Mouse (Mus musculus): ENCODE data around the gene Zfp207. TPM values are rescaled to one million over a fixed set of nuclear protein-coding genes. Genes with fewer than 3 reads are reported as not detected.
A peak's percentile ranks its signal among the peaks of the same experiment; 100 is the strongest.
"Not testable (repeated sequence)": the region's sequence is repeated elsewhere in the genome, so short reads cannot be mapped to it uniquely, and the experiment has no call there.

Gene Zfp207
- polyA plus RNA-seq, 2 experiments: 79.3 to 106 TPM

- no peak for TF ChIP-seq CTCF (IDR thresholded peaks at IDR 0.05; ENCODE audit: low read depth)
- TF ChIP-seq EP300 (IDR thresholded peaks at IDR 0.05; ENCODE audit: low read depth): no peak
- Histone ChIP-seq H3K9ac (replicated peaks) (no peak overlapping the region), H3K27me3 (ENCODE audit: control insufficient read depth, insufficient read depth, low read length) (no peaks in the 10 kb centered on the region), H3K4me3 (ENCODE audit: insufficient read depth in 1 of 2, low read depth in 2 of 2, low read length in 2 of 2) (no peak overlapping the region), H3K27ac (no peak overlapping the region), H3K9me3 (ENCODE audit: control insufficient read depth, low read length) (no peaks in the 10 kb centered on the region), H3K4me1 (replicated peaks; ENCODE audit: control insufficient read depth in 2 of 2, insufficient read depth in 2 of 2, low read length in 1 of 2) (peaks cover 1 to 9% of the 10 kb centered on the region in 2 experiments), H3K4me2 (ENCODE audit: low read depth) (no peak overlapping the region), H3K36me3 (replicated peaks; ENCODE audit: control insufficient read depth, insufficient read depth, low read depth) (no peaks in the 10 kb centered on the region)
- 27% methylated on average over 2 of the region's 2 CpGs for WGBS (ENCODE audit: insufficient replicate concordance)
- DNase-seq (ENCODE audit: low read depth in 3 of 3, low spot score in 3 of 3) (no peak), ATAC-seq (ENCODE audit: insufficient read depth) (no peak)
Measured at GRCm38 (mm10) chr11:80424691-80425090, 41.6 kb downstream of the Zfp207 start.

- Histone ChIP-seq H3K4me1 (replicated peaks; ENCODE audit: control insufficient read depth in 2 of 2, insufficient read depth in 2 of 2, low read length in 1 of 2) (peaks cover 5 to 8% of the 10 kb centered on the region in 2 experiments), H3K36me3 (replicated peaks; ENCODE audit: control insufficient read depth, insufficient read depth, low read depth) (no peaks in the 10 kb centered on the region), H3K9me3 (ENCODE audit: control insufficient read depth, low read length) (no peaks in the 10 kb centered on the region), H3K27me3 (ENCODE audit: control insufficient read depth, insufficient read depth, low read length) (no peaks in the 10 kb centered on the region), H3K4me3 (ENCODE audit: insufficient read depth in 1 of 2, low read depth in 2 of 2, low read length in 2 of 2) (no peak overlapping the region), H3K4me2 (ENCODE audit: low read depth) (no peak overlapping the region), H3K27ac (no peak overlapping the region), H3K9ac (replicated peaks) (no peak overlapping the region)
- DNase-seq (ENCODE audit: low read depth in 3 of 3, low spot score in 3 of 3) (no peak), ATAC-seq (ENCODE audit: insufficient read depth) (no peak)
- TF ChIP-seq EP300 (IDR thresholded peaks at IDR 0.05; ENCODE audit: low read depth) (no peak), CTCF (IDR thresholded peaks at IDR 0.05; ENCODE audit: low read depth) (peak; percentile 29)
- 42% methylated on average over 5 of the region's 5 CpGs for WGBS (ENCODE audit: insufficient replicate concordance)
Measured at GRCm38 (mm10) chr11:80425247-80425778, 42.2 kb downstream of the Zfp207 start.

GRCm38 (mm10) chr11:80426029-80426813 is 43.1 kb downstream of the Zfp207 start:
- not testable (repeated sequence) for H3K4me3 ChIP-seq (ENCODE audit: insufficient read depth in 1 of 2, low read depth in 2 of 2, low read length in 2 of 2); H3K4me2 ChIP-seq (ENCODE audit: low read depth); H3K4me1 ChIP-seq (replicated peaks; ENCODE audit: control insufficient read depth in 2 of 2, insufficient read depth in 2 of 2, low read length in 1 of 2); H3K27me3 ChIP-seq (ENCODE audit: control insufficient read depth, insufficient read depth, low read length); DNase-seq (ENCODE audit: low read depth in 3 of 3, low spot score in 3 of 3); H3K9ac ChIP-seq (replicated peaks); H3K9me3 ChIP-seq (ENCODE audit: control insufficient read depth, low read length); ATAC-seq (ENCODE audit: insufficient read depth); H3K27ac ChIP-seq; H3K36me3 ChIP-seq (replicated peaks; ENCODE audit: control insufficient read depth, insufficient read depth, low read depth)
- WGBS (ENCODE audit: insufficient replicate concordance): 66% methylated on average over 16 of the region's 16 CpGs

- WGBS (ENCODE audit: insufficient replicate concordance): under 1% methylated on average over 56 of the region's 58 CpGs
- DNase-seq (ENCODE audit: low read depth in 3 of 3, low spot score in 3 of 3) (peak; percentile 91 to 92 (median 92)), ATAC-seq (ENCODE audit: insufficient read depth) (peak; percentile 99)
- peak within 1 kb of the TSS; percentile 61 for H3K27ac ChIP-seq
- peaks cover 18% of the 10 kb centered on the region for H3K36me3 ChIP-seq (replicated peaks; ENCODE audit: control insufficient read depth, insufficient read depth, low read depth)
- H3K9ac ChIP-seq (replicated peaks): peak within 1 kb of the TSS; percentile 94
- no peaks in the 10 kb centered on the region for H3K27me3 ChIP-seq (ENCODE audit: control insufficient read depth, insufficient read depth, low read length)
- H3K4me1 ChIP-seq (replicated peaks; ENCODE audit: control insufficient read depth in 2 of 2, insufficient read depth in 2 of 2, low read length in 1 of 2): peaks cover 4 to 5% of the 10 kb centered on the region in 2 experiments
- H3K9me3 ChIP-seq (ENCODE audit: control insufficient read depth, low read length): no peaks in the 10 kb centered on the region
- H3K4me2 ChIP-seq (ENCODE audit: low read depth): peak within 1 kb of the TSS; percentile 79
- H3K4me3 ChIP-seq (ENCODE audit: insufficient read depth in 1 of 2, low read depth in 2 of 2, low read length in 2 of 2): peak within 1 kb of the TSS; percentile 75 to 85
- TF ChIP-seq CTCF (IDR thresholded peaks at IDR 0.05; ENCODE audit: low read depth) (peak; percentile 90), EP300 (IDR thresholded peaks at IDR 0.05; ENCODE audit: low read depth) (no peak)
Measured at GRCm38 (mm10) chr11:80428381-80429008, 45.4 kb downstream of the Zfp207 start, which contains the start of gene Psmd11. Psmd11 (plus strand) TSS chr11:80428615.

GRCm38 (mm10) chr11:80429009-80429475 is 46.0 kb downstream of the Zfp207 start:
- peak; percentile 38 to 48 (median 47) for DNase-seq (ENCODE audit: low read depth in 3 of 3, low spot score in 3 of 3)
- peak overlapping the region; percentile 61 for H3K27ac ChIP-seq
- peaks cover 21% of the 10 kb centered on the region for H3K36me3 ChIP-seq (replicated peaks; ENCODE audit: control insufficient read depth, insufficient read depth, low read depth)

More at GRCm38 (mm10) chr11:80429009-80429475, 46.0 kb downstream of the Zfp207 start:
- H3K9me3 ChIP-seq (ENCODE audit: control insufficient read depth, low read length): no peaks in the 10 kb centered on the region
- peak overlapping the region; percentile 75 to 85 for H3K4me3 ChIP-seq (ENCODE audit: insufficient read depth in 1 of 2, low read depth in 2 of 2, low read length in 2 of 2)
- ATAC-seq (ENCODE audit: insufficient read depth): peak; percentile 68
- under 1% methylated on average over 37 of the region's 37 CpGs for WGBS (ENCODE audit: insufficient replicate concordance)
- peaks cover 4 to 5% of the 10 kb centered on the region in 2 experiments for H3K4me1 ChIP-seq (replicated peaks; ENCODE audit: control insufficient read depth in 2 of 2, insufficient read depth in 2 of 2, low read length in 1 of 2)
- peak overlapping the region; percentile 79 for H3K4me2 ChIP-seq (ENCODE audit: low read depth)
- peak overlapping the region; percentile 94 for H3K9ac ChIP-seq (replicated peaks)
- TF ChIP-seq CTCF (IDR thresholded peaks at IDR 0.05; ENCODE audit: low read depth) (no peak), EP300 (IDR thresholded peaks at IDR 0.05; ENCODE audit: low read depth) (no peak)
- H3K27me3 ChIP-seq (ENCODE audit: control insufficient read depth, insufficient read depth, low read length): no peaks in the 10 kb centered on the region

All from liver, embryonic 14.5 days (tissue).